Mouse (Mus musculus) left cerebral cortex, postnatal 4 days (tissue): Measurements from ENCODE around the gene Alpl. TPM values are rescaled to one million over a fixed set of nuclear protein-coding genes. Genes with fewer than 3 reads are reported as not detected.

Experiments used
- DNase-seq: peaks from one replicate; pipeline ENCODE4 v3.0.0-alpha.2; 2022
- intact Hi-C: fragments of 180-260 bp; cut with DNase I; formaldehyde crosslinking; loops from one replicate; pipeline ENCODE4 v1.15.1; 2025
- total RNA-seq, 2 experiments: library from RNA; stranded (reverse); gene quantifications; 2 replicates each; pipeline ENCODE4 v1.2.3; 2021

Alpl gene
- 1 to 10 TPM; 6.6 to 9.3 TPM for total RNA-seq

- peak; percentile 77 for DNase-seq
- intact Hi-C loops, result no loop called here
Measured at GRCm38 (mm10) chr4:137795611-137796557, at the start of gene Alpl. Alpl (minus strand) TSS chr4:137796384.

GRCm38 (mm10) chr4:137844656-137845055, 48.5 kb upstream of the Alpl start:
- peak; percentile 87 for DNase-seq
- intact Hi-C loops, result loop anchor here (5.0 kb wide), 1 partner anchor 103 kb away; no protein-coding TSS in a partner anchor

GRCm38 (mm10) chr4:137839452-137839851, 43.3 kb upstream of the Alpl start:
- DNase-seq, result no peak
- intact Hi-C loops, result loop anchor here (5.0 kb wide), 1 partner anchor 107 kb away; no protein-coding TSS in a partner anchor

GRCm38 (mm10) chr4:137838791-137839190, 42.6 kb upstream of the Alpl start:
- DNase-seq, result no peak
- intact Hi-C loops, result loop anchor here (5.0 kb wide), 1 partner anchor 106 kb away; no protein-coding TSS in a partner anchor

GRCm38 (mm10) chr4:137837792-137838191, 41.6 kb upstream of the Alpl start:
- intact Hi-C loops, result loop anchor here (5.0 kb wide), 1 partner anchor 105 kb away; no protein-coding TSS in a partner anchor
- DNase-seq, result no peak

- no peak for DNase-seq
- intact Hi-C loops, result loop anchor here (5.0 kb wide), 1 partner anchor 104 kb away; no protein-coding TSS in a partner anchor
Measured at GRCm38 (mm10) chr4:137836741-137837140, 40.6 kb upstream of the Alpl start.

- peak; percentile 89 for DNase-seq
- intact Hi-C loops, result loop anchor here (5.0 kb wide), 1 partner anchor 103 kb away; no protein-coding TSS in a partner anchor
Measured at GRCm38 (mm10) chr4:137835624-137836337, 39.6 kb upstream of the Alpl start.

GRCm38 (mm10) chr4:137831598-137831997, 35.4 kb upstream of the Alpl start:
- DNase-seq, result no peak
- intact Hi-C loops, result no loop called here

GRCm38 (mm10) chr4:137830380-137830779, 34.2 kb upstream of the Alpl start:
- intact Hi-C loops, result no loop called here
- no peak for DNase-seq

- no peak for DNase-seq
- intact Hi-C loops, result no loop called here
Measured at GRCm38 (mm10) chr4:137824881-137825280, 28.7 kb upstream of the Alpl start.

- intact Hi-C loops, result no loop called here
- DNase-seq, result no peak
Measured at GRCm38 (mm10) chr4:137823542-137823941, 27.4 kb upstream of the Alpl start.

GRCm38 (mm10) chr4:137822537-137822936, 26.4 kb upstream of the Alpl start:
- intact Hi-C loops, result no loop called here
- DNase-seq, result no peak

GRCm38 (mm10) chr4:137820721-137821120, 24.5 kb upstream of the Alpl start:
- intact Hi-C loops, result no loop called here
- DNase-seq, result no peak

- DNase-seq, result peak; percentile 30
- intact Hi-C loops, result no loop called here
Measured at GRCm38 (mm10) chr4:137819487-137819886, 23.3 kb upstream of the Alpl start.

- no peak for DNase-seq
- intact Hi-C loops, result no loop called here
Measured at GRCm38 (mm10) chr4:137818341-137818740, 22.2 kb upstream of the Alpl start.

GRCm38 (mm10) chr4:137816216-137816615, 20.0 kb upstream of the Alpl start:
- no peak for DNase-seq
- intact Hi-C loops, result no loop called here

- no peak for DNase-seq
- intact Hi-C loops, result no loop called here
Measured at GRCm38 (mm10) chr4:137815473-137815872, 19.3 kb upstream of the Alpl start.

GRCm38 (mm10) chr4:137814140-137814539, 18.0 kb upstream of the Alpl start:
- no peak for DNase-seq

GRCm38 (mm10) chr4:137812946-137813708, 16.9 kb upstream of the Alpl start:
- DNase-seq, result no peak

More at GRCm38 (mm10) chr4:137814140-137814539, 18.0 kb upstream of the Alpl start:
- intact Hi-C loops, result no loop called here

GRCm38 (mm10) chr4:137809999-137810398, 13.8 kb upstream of the Alpl start:
- intact Hi-C loops, result no loop called here
- DNase-seq, result no peak

More at GRCm38 (mm10) chr4:137812946-137813708, 16.9 kb upstream of the Alpl start:
- intact Hi-C loops, result no loop called here
